Mouse (Mus musculus) layer of hippocampus, adult 2 months (tissue): ENCODE data around the gene Rilp. TPM values are rescaled to one million over a fixed set of nuclear protein-coding genes. Genes with fewer than 3 reads are reported as not detected.

Experiments used
- DNase-seq, 2 experiments: peaks; one replicate each; pipeline ENCODE4 v3.0.0; 2022; ENCODE audit warnings: low spot score in 2 of 2
- H3K27ac ChIP-seq: fragments of 200-600 bp; 2 replicates; pipeline ENCODE4 v1.8.1; 2022
- H3K4me3 ChIP-seq: fragments of 200-600 bp; 2 replicates; pipeline ENCODE4 v1.8.1; 2022; ENCODE audit warnings: mild to moderate bottlenecking
- CTCF ChIP-seq: fragments of 200-600 bp; conservative IDR thresholded peaks from 2 replicates; pipeline ENCODE4 v1.8.1; 2022; ENCODE audit warnings: antibody characterized with exemption, mild to moderate bottlenecking, moderate library complexity
- total RNA-seq, 2 experiments: library from RNA; stranded (reverse); gene quantifications; 2 replicates each; pipeline ENCODE4 v1.2.3; 2021

Gene Rilp
- total RNA-seq, 2 experiments from 2014 or later: 1.6 to 1.7 TPM

DNA sequence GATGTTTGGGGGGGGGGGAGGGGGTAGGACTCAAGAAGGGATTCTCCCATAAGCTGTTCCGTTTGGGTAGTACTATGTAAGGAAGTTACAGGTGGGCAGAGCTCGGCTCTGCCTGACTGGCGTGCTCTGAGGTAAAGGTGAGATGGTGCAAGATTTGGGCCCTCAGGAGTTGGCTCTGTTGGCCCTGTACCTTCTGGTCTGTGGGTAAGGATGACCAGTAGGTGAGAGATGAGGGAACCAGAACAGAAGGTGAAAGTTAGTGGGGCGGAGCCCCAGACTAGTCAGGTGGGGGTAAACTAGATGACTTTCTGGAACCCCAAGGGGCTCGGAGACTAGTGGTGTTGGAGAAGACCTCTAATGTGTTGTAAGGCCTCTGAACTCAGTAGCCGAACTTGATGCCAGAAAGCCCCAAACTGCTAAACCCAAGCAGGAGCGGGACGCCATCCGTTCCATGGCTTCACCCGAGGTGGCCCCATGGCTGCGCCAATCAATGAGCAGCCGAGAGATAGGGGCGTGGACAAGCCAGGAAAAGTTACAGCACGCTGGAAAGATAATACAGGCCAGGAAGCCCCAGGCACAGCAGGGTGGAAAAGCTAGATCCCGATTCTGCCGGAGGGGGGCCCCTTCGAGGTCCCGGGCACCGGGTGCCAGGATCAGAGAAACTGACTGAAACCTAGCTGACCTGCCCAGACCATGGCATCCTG, 42.2 kb upstream of the Rilp start:
- peak overlapping the region; percentile 40 for H3K4me3 ChIP-seq
- 0 out of 2 replicates have a peak, but pooled peaks have one; percentile 18 for TF ChIP-seq CTCF
- DNase-seq: no peak
- no peak overlapping the region for H3K27ac ChIP-seq

DNA sequence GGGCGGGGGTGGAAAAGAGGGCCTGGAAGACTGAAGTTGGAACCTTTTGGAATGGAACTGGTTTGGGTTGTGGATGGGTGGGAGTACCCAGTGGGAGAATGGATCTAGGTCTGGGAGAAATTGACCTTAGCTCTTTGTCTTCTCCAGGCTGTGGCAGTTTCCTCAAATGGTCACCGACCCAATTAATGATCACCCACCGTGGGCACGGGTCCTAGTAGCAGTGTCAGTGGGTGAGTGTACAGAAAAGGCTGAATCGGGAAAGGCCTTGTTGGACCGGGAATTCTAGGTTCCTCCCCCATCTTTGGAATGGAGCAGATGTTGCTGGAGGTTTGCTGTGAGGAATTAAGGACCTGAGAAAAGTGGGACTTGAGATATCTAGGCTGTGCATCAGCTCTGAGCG, 41.5 kb upstream of the Rilp start:
- TF ChIP-seq CTCF: no peak
- DNase-seq: no peak
- Histone ChIP-seq H3K27ac (no peak overlapping the region), H3K4me3 (peak overlapping the region; percentile 40; the same call in 1 of the 2 replicates)

DNA sequence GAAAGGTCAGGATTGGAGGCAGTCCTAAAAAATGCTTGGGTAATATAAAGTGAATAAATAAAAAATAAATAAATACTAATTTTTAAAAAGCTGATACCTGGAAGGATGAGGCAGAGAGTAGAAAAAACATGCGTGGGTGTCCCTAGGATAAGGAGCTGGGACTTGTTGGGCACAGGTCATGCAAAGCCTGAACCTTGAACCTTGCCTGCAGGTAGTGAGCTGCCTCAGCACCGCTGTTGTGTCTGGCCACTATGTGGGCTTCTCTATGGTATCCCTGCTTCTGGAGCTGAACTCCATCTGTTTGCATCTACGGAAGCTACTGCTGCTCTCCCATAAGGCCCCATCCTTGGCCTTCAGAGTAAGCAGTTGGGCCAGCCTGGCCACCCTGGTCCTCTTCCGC, 40.6 kb upstream of the Rilp start:
- Histone ChIP-seq H3K27ac (no peak overlapping the region), H3K4me3 (no peak overlapping the region)
- no peak for DNase-seq
- no peak for TF ChIP-seq CTCF

DNA sequence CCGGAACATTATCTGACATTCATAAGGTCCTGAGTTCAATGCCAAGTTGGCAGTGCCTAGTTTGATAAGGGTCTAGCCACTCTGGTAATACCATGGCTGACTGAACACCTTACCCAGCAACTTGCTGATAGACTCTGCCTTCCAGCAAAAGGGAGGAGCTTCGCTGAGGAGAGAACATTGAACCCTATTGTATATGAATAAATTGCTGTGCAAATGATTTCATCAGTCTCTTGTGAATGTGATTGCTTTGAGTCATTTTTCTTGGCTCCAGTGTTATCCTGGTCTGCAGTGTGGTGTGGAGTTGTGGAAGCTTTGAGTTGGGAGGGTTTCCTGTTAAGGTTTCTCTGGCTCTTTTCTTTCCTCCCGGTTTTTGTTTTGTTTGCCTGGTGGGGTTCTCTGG, 39.2 kb upstream of the Rilp start:
- no peak for TF ChIP-seq CTCF
- DNase-seq: no peak
- Histone ChIP-seq H3K4me3 (no peak overlapping the region), H3K27ac (no peak overlapping the region)

DNA sequence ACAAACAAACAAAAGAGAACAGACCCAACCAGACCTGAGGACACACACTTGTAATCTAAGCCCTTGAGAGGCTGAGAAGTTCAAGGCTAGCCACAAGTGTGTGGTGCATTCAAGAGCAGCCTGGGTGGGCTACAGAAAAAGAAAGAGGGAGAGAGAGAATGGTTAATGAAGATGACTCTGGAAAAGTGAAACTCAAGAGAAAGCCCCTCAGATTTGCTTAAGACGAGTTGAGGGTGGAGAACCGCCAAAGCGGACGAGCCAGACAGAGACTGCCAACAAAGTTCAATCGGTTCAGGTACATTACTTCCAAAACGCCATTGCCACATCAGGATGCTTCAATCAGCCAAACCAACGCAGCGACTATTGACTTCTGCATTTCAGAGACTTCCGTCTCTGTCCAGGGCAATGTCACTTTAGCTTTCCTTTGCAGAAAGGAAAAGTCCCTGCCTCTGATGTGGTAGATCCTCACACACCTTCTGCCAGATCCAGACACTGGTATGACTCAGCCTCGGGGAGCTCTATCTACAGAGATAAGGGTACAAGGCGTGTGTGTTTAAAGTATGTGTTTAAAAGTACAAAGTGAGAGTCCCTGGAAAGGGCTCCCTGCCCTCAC, 37.3 kb upstream of the Rilp start:
- no peak for TF ChIP-seq CTCF
- Histone ChIP-seq H3K27ac (no peak overlapping the region), H3K4me3 (no peak overlapping the region)
- no peak for DNase-seq

DNA sequence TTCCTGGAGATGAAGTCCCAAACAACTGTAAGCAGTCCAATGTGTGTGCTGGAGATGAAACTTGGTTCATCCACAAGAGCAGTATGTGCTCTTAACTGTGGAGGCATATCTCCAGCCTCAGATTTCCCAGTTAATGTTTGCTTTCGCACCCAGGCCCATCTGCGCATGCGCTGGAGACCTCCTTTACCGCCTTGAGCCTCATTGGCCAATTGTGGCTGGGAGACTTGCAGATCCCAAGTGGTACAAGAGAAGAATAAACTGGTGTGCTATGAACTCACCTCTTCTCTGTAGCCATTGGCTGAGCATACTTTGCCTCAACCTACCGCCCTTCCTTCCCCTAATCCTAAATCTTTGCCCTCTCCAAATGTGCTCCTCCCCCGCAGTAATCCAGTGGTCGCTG, 36.5 kb upstream of the Rilp start:
- TF ChIP-seq CTCF: no peak
- Histone ChIP-seq H3K4me3 (no peak overlapping the region), H3K27ac (no peak overlapping the region)
- no peak for DNase-seq

DNA sequence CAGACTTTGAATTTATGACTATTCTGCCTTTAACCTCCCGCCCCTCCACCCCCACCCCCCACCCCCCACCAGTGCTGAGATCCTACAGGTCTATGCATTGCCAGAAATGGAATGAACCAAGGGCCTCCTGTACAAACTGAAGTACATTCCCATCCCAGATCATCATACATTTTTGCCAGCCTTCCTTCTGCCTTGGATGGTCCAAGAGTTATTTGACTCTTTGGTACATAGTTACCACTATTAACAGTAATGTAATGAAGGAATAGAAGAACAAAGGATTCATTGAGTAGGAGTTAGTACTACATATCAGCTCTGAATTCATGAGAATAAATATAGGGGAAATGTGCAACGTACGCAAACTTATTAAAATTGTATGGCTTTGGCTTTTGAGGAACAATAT, 23.7 kb upstream of the Rilp start:
- Histone ChIP-seq H3K4me3 (peak overlapping the region; percentile 91), H3K27ac (peak overlapping the region; percentile 69; the same call in 1 of the 2 replicates)
- DNase-seq: no peak
- no peak for TF ChIP-seq CTCF

DNA sequence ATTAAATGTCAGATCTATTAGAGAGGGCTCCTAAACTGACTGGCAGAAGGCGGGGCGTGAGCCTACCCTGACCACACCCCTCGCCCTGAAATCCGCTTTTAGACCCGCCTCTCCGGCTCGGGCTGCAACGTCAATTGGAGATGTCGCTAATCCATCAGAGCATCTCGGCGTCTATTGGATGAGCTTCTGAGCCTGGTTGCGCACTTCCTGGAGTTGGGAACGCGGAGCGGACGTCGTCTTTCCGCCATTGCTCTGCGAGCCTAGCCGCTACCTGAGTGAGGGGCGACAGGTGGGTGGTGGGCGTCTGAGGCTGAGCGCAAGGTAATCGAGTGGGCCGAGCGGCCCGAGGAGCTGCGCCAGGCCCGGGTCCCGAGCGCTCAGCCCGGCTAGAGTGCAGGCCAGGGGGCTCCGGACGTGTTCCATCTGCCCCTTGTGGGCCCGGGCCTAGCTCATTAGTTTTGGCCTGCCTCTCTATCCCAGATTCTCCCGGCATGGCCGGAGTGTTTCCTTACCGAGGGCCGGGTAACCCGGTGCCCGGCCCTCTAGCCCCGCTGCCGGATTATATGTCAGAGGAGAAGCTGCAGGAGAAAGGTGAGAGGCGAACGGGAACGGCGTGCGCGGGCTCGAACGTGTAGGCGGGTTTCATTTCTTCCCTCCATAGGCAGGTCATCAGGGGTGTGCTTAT, 23.2 kb upstream of the Rilp start, which contains the start of gene Prpf8:
Prpf8 (plus strand) TSS at position 216 of the 685 bp plus-strand sequence.
- peak within 1 kb of the TSS; percentile 98 for H3K27ac ChIP-seq
- peak within 1 kb of the TSS; percentile 91 for H3K4me3 ChIP-seq
- DNase-seq: peak; percentile 98 to 99
- TF ChIP-seq CTCF: no peak

DNA sequence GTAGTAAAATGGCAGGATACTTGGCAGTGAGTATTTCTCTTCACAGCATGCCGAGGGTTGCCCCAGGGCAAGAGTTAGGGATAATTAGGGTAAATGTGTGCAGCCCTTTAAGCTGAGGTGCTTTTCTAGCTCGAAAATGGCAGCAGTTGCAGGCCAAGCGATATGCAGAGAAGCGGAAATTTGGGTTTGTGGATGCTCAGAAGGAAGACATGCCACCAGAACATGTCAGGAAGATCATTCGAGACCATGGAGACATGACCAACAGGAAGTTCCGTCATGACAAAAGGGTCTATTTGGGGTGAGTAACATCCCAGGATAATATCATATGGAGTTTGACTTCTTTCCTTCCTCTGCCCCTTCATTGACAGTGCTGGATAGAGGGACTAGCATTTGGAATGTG, 22.4 kb upstream of the Rilp start:
- peak overlapping the region; percentile 91 for H3K4me3 ChIP-seq
- TF ChIP-seq CTCF: no peak
- no peak for DNase-seq
- peak overlapping the region; percentile 98; the same call in 1 of the 2 replicates for H3K27ac ChIP-seq

DNA sequence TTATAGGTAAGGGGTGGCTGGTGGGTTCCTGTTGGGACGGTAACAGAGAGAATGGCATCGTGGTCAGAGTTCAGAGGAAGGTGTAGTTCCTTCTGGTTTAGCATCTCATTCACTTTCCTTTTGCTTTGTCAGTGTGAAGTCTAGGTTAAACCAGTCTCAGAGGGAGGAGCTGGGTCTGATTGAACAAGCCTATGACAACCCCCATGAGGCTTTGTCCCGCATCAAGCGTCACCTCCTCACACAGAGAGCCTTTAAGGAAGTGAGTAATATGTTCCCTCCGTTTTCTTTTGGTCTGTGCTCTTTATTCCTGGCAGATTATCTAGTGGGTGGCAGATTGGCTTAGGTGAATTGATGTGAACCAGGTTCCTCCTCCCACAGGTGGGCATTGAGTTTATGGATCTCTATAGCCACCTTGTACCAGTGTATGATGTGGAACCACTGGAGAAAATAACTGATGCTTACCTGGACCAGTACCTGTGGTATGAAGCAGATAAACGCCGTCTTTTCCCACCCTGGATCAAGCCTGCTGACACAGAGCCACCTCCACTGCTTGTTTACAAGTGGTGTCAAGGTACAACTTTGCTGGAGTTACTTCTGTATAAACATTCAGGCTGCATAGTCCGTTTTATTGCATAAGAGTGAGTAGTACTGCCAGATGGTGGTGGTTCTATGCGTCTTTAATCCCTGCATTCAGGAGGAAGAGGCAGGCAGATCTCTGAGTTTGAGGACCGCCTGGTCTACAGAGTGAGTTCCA, 15.4 kb upstream of the Rilp start:
- H3K4me3 ChIP-seq: no peak overlapping the region
- no peak for TF ChIP-seq CTCF

DNA sequence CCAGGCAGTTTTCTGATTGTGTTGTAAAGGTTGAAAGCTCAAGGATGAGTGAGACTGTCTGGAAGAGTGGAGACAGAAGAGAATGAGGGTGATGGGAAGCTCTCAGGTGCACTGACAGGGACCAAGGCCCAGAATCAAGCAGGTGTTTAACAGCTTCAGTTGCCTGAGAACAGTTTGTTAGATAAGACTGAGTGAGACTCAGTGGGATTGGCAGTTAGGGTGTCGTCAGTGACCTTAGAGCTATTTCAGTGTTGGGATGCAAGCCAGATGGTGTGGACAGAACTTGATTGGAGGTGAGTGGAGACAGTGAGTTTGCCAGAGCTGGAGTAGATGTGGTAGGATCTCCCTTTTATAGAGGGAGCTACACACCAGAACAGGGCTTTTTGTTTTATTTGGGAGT, 11.8 kb upstream of the Rilp start:
- DNase-seq: no peak
- Histone ChIP-seq H3K27ac (no peak overlapping the region), H3K4me3 (no peak overlapping the region)
- no peak for TF ChIP-seq CTCF

More for the DNA sequence above, 15.4 kb upstream of the Rilp start:
- no peak overlapping the region for H3K27ac ChIP-seq
- DNase-seq: no peak

DNA sequence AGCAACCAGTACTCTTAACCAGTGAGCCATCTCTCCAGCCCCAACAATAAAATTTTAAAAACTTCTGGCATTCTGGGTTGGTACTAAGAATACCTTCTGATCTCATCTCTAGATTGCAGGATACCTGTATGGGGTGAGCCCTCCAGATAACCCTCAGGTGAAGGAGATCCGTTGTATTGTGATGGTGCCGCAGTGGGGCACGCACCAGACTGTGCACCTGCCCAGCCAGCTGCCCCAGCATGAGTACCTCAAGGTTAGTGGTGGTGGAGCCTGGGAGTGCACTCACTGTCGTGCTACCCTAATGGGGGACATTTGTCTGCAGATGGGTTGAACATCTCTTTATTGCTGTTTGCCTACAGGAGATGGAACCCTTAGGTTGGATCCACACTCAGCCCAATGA, 1.7 kb upstream of the Rilp start:
- Histone ChIP-seq H3K27ac (no peak overlapping the region), H3K4me3 (no peak overlapping the region)
- no peak for TF ChIP-seq CTCF
- DNase-seq: no peak

DNA sequence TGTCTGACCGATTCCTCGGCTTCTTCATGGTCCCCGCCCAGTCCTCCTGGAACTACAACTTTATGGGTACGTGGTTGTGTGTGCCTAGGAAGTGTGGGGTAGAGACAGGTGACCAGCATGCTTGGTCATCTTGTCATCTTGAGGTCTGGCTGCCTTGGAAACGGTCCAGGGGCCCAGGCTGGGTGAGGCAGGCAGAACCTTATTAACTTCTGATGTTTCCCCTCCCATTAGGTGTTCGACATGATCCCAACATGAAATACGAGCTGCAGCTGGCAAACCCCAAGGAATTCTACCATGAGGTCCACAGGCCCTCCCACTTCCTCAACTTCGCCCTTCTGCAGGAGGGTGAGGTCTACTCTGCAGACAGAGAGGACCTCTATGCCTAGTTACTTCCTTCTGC, 990 bp upstream of the Rilp start:
- no peak overlapping the region for H3K27ac ChIP-seq
- no peak for DNase-seq
- TF ChIP-seq CTCF: no peak
- H3K4me3 ChIP-seq: no peak overlapping the region
